Mouse (Mus musculus): ENCODE measurements around the gene Baz2a. TPM values are rescaled to one million over a fixed set of nuclear protein-coding genes. Genes with fewer than 3 reads are reported as not detected.

The Baz2a gene
- polyA plus RNA-seq, 1 experiment from 2014 or later = 33.7 TPM

DNA sequence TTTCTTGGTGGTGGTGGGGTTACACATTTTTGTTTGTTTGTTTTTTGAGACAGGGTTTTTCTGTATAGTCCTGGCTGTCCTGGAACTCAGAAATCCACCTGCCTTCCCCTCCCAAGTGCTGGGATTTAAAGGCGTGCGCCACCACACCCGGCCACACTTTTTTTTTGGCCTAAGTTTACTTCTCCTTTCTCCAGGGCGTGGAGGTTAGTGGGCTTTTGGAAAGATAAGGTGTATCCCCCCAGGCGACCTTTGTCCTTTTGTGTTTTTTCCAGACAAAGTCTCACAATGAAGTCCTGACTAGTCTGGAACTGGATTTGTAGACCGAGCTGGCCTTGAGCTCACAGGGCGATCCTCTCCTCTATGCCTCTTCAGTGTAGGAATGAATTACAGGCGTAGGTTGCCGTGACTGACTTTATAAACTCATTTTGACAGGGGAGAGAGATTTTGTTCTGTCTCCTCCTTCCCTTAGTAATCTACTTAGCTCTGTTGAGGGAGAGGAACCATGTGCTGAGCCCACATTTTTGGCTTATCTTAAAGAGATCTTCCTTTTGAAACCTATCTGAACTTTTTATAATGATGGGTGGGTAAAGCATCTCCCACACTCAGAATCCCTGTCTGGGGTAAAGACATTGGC lies 3.7 kb downstream of the Baz2a start:
- Histone ChIP-seq H3K4me1 (ENCODE audit: control insufficient read depth, insufficient read depth, low read length) (peaks cover 44% of the 10 kb centered on the region), H3K4me3 (ENCODE audit: low read length) (peak overlapping the region; percentile 23; the same call in 1 of the 2 replicates), H3K27ac (ENCODE audit: low read depth, low read length) (peak overlapping the region; percentile 51; the same call in 1 of the 2 replicates), H3K27me3 (ENCODE audit: control insufficient read depth, insufficient read depth, low read length) (no peaks in the 10 kb centered on the region), H3K36me3 (ENCODE audit: control insufficient read depth, insufficient read depth, low read length) (peaks cover 4% of the 10 kb centered on the region), H3K9me3 (ENCODE audit: control insufficient read depth, low read length) (no peaks in the 10 kb centered on the region), H3K9ac (ENCODE audit: low read depth, low read length) (0 out of 2 replicates have a peak overlapping the region, but pooled peaks have one; percentile 37), H3K4me2 (replicated peaks; ENCODE audit: low read depth, low read length) (peak overlapping the region; percentile 92)
- 35% methylated on average over 9 of the region's 9 CpGs for WGBS
- no peak for ATAC-seq (ENCODE audit: low FRiP score, low TSS enrichment)

DNA sequence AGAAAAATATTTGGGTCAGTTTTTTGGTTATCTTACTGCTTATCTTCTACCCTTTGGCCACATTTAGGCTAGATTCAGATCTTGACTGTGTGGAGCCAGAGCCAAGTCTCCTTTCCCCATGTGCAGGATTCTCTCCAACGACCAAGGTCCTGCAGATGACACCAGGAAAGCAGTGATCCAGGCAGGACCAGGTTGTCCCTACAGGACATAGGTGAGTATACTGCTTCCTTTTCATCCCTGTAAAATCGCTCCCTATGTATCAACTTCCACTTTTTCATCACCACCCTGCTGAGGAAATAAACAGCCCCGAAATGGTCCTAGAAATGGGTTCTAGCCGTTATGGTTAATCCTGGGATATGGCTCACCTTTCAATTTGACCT lies 4.9 kb downstream of the Baz2a start:
- Histone ChIP-seq H3K4me1 (ENCODE audit: control insufficient read depth, insufficient read depth, low read length) (peaks cover 35% of the 10 kb centered on the region), H3K9me3 (ENCODE audit: control insufficient read depth, low read length) (no peaks in the 10 kb centered on the region), H3K9ac (ENCODE audit: low read depth, low read length) (peak overlapping the region; percentile 88; the same call in 1 of the 2 replicates), H3K4me2 (replicated peaks; ENCODE audit: low read depth, low read length) (0 out of 2 replicates have a peak overlapping the region, but pooled peaks have one; percentile 0), H3K27me3 (ENCODE audit: control insufficient read depth, insufficient read depth, low read length) (no peaks in the 10 kb centered on the region), H3K36me3 (ENCODE audit: control insufficient read depth, insufficient read depth, low read length) (no peaks in the 10 kb centered on the region), H3K27ac (ENCODE audit: low read depth, low read length) (peak overlapping the region; percentile 74; the same call in 1 of the 2 replicates), H3K4me3 (ENCODE audit: low read length) (peak overlapping the region; percentile 99)
- ATAC-seq (ENCODE audit: low FRiP score, low TSS enrichment) = no peak
- WGBS = 27% methylated on average over 4 of the region's 4 CpGs

DNA sequence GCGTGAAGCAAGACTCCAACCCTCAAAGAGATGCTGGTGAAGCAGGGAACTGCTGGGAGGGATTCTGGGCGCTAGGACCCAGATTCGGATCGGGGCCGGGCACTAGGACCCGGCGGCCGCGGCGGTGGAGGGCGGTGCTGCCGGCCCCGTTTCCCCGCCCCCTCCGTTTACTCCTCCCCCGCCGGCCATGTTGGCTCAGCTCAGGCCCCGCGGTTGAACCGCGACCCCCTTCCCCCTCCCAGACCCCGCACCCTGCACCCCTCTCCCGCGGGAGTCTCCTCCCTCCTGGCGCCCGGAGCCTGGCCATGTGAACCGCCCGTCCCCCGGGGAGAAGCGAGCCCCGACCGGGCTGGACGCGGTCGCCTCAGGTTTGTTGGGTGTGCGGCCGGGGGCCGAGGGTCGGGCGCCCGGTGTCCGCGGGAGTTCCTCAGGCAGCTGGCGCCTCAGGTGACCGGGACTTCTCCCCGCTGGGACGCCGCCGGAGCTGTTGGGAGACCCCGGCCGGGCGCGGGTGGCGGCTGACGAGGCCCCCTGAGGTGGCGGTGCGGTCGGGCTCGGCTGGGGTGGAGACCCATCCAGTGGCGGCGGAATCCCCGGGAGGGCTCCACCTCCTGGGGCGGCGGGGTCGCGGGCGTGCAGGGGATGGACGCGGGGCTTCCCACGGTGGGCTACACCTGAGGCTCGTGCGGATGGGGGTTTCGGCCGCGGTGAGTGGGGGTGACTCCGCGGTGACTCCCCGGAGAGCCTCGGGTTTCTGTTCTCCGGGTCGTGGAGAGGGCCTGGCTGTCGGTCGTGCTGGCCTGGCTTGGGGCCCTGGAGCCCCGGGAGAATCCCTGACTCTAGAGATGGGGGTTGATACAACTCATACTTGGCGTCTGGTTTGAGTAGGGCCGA lies 5.6 kb downstream of the Baz2a start:
- H3K27me3 ChIP-seq (ENCODE audit: control insufficient read depth, insufficient read depth, low read length) = no peaks in the 10 kb centered on the region
- 1% methylated on average over 80 of the region's 86 CpGs for WGBS
- peak overlapping the region; percentile 76 for H3K4me2 ChIP-seq (replicated peaks; ENCODE audit: low read depth, low read length)
- H3K9me3 ChIP-seq (ENCODE audit: control insufficient read depth, low read length) = no peaks in the 10 kb centered on the region
- ATAC-seq (ENCODE audit: low FRiP score, low TSS enrichment) = peak; percentile 80
- no peaks in the 10 kb centered on the region for H3K36me3 ChIP-seq (ENCODE audit: control insufficient read depth, insufficient read depth, low read length)
- H3K27ac ChIP-seq (ENCODE audit: low read depth, low read length) = peak overlapping the region; percentile 74
- peak overlapping the region; percentile 88 for H3K9ac ChIP-seq (ENCODE audit: low read depth, low read length)
- H3K4me1 ChIP-seq (ENCODE audit: control insufficient read depth, insufficient read depth, low read length) = peaks cover 29% of the 10 kb centered on the region
- H3K4me3 ChIP-seq (ENCODE audit: low read length) = peak overlapping the region; percentile 99

DNA sequence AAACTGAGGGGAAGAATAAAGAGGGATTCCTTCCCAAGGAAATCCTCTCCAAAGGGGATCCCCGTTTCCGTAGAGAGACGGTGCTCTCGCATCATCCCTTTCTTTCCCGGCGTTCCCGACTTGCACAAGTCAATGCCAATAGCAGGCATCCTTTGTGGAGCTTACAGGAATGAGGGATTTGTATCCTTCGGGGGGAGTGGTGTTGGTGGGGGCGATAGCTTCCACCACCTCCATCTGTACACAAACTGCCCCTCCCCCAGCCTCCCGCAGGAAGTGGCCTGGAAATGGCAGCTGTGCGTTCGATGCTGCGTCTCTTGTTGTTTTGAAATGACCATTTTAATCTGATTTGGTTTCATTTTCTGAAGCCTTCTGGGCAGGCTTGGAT lies 6.2 kb downstream of the Baz2a start:
- H3K4me2 ChIP-seq (replicated peaks; ENCODE audit: low read depth, low read length) = peak overlapping the region; percentile 76
- no peaks in the 10 kb centered on the region for H3K36me3 ChIP-seq (ENCODE audit: control insufficient read depth, insufficient read depth, low read length)
- no peaks in the 10 kb centered on the region for H3K9me3 ChIP-seq (ENCODE audit: control insufficient read depth, low read length)
- H3K27ac ChIP-seq (ENCODE audit: low read depth, low read length) = peak overlapping the region; percentile 74
- H3K4me1 ChIP-seq (ENCODE audit: control insufficient read depth, insufficient read depth, low read length) = peaks cover 27% of the 10 kb centered on the region
- ATAC-seq (ENCODE audit: low FRiP score, low TSS enrichment) = no peak
- H3K27me3 ChIP-seq (ENCODE audit: control insufficient read depth, insufficient read depth, low read length) = no peaks in the 10 kb centered on the region
- peak overlapping the region; percentile 99 for H3K4me3 ChIP-seq (ENCODE audit: low read length)
- H3K9ac ChIP-seq (ENCODE audit: low read depth, low read length) = peak overlapping the region; percentile 88
- WGBS = under 1% methylated on average over 13 of the region's 13 CpGs

DNA sequence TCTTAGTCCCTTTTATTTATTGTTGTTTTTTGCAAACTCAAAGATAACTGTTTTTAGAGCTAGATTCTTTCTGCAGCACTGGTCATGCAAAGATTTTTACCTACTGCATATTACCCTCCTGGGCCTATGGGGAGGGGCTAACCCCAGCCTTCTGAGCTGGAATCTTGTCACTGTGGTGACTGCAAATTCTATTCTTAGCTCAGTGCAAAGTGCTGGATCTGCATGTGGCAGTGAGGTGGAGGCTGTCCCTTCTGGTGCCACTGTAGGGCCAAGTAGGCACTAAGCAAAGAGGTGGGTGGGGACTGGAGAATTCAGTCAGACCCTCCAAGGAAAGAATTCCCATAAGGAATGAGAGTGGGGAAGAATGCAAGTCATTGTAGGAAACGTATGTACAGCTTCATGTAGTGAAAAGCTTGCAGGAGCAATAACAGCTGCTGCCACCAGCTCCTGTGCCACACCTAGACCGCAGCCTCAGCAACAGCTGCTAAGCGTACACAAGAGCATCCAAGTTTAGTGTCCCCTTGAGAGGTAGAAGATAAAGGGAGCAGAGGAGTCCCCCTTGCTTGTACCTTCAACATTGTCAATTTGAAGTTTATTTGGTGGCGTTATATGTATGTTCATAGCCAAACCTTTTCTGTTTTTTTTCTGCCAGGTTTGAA lies 18.9 kb downstream of the Baz2a start:
- Histone ChIP-seq H3K4me2 (replicated peaks; ENCODE audit: low read depth, low read length) (no peak overlapping the region), H3K9ac (ENCODE audit: low read depth, low read length) (no peak overlapping the region), H3K9me3 (ENCODE audit: control insufficient read depth, low read length) (no peaks in the 10 kb centered on the region), H3K4me1 (ENCODE audit: control insufficient read depth, insufficient read depth, low read length) (0 out of 2 replicates have a peak, but pooled peaks cover 3% of the 10 kb centered on the region), H3K4me3 (ENCODE audit: low read length) (no peak overlapping the region), H3K27ac (ENCODE audit: low read depth, low read length) (no peak overlapping the region), H3K36me3 (ENCODE audit: control insufficient read depth, insufficient read depth, low read length) (peaks cover 56% of the 10 kb centered on the region), H3K27me3 (ENCODE audit: control insufficient read depth, insufficient read depth, low read length) (no peaks in the 10 kb centered on the region)
- ATAC-seq (ENCODE audit: low FRiP score, low TSS enrichment) = no peak
- 84% methylated on average over 4 of the region's 4 CpGs for WGBS

DNA sequence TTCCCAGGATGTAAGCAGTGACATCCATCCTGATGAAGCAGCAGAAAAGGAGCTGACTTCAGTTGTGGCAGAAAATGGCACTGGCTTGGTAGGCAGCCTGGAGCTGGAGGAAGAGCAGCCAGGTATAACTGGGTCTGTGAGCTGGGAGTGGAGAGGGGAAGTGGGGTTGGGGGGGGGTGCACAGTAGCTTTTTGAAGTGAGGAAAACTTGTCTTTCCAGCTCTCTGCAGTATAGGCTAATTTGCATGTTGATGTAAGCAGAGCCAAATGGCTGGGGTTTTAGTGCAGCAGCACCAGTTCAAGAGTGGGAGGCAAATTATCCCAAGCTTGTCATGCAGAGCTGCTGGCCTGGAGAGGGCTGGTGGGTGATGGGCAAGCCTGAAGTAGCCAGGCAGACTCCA lies 19.9 kb downstream of the Baz2a start:
- Histone ChIP-seq H3K4me1 (ENCODE audit: control insufficient read depth, insufficient read depth, low read length) (0 out of 2 replicates have a peak, but pooled peaks cover 3% of the 10 kb centered on the region), H3K9ac (ENCODE audit: low read depth, low read length) (no peak overlapping the region), H3K27me3 (ENCODE audit: control insufficient read depth, insufficient read depth, low read length) (no peaks in the 10 kb centered on the region), H3K27ac (ENCODE audit: low read depth, low read length) (no peak overlapping the region), H3K4me2 (replicated peaks; ENCODE audit: low read depth, low read length) (no peak overlapping the region), H3K9me3 (ENCODE audit: control insufficient read depth, low read length) (no peaks in the 10 kb centered on the region), H3K36me3 (ENCODE audit: control insufficient read depth, insufficient read depth, low read length) (peaks cover 66% of the 10 kb centered on the region), H3K4me3 (ENCODE audit: low read length) (no peak overlapping the region)
- peak; percentile 71 for ATAC-seq (ENCODE audit: low FRiP score, low TSS enrichment)

- 95% methylated on average over 7 of the region's 7 CpGs for WGBS
- Histone ChIP-seq H3K4me3 (ENCODE audit: low read length) (no peak overlapping the region), H3K36me3 (ENCODE audit: control insufficient read depth, insufficient read depth, low read length) (peaks cover 95% of the 10 kb centered on the region), H3K4me1 (ENCODE audit: control insufficient read depth, insufficient read depth, low read length) (no peaks in the 10 kb centered on the region), H3K4me2 (replicated peaks; ENCODE audit: low read depth, low read length) (no peak overlapping the region), H3K27ac (ENCODE audit: low read depth, low read length) (no peak overlapping the region), H3K9ac (ENCODE audit: low read depth, low read length) (no peak overlapping the region), H3K9me3 (ENCODE audit: control insufficient read depth, low read length) (no peaks in the 10 kb centered on the region), H3K27me3 (ENCODE audit: control insufficient read depth, insufficient read depth, low read length) (no peaks in the 10 kb centered on the region)
- ATAC-seq (ENCODE audit: low FRiP score, low TSS enrichment) = no peak
Observed at GRCm38 (mm10) chr10:128123833-128124232, 32.5 kb downstream of the Baz2a start.

GRCm38 (mm10) chr10:128124831-128125230 lies 33.5 kb downstream of the Baz2a start:
- Histone ChIP-seq H3K9ac (ENCODE audit: low read depth, low read length) (no peak overlapping the region), H3K36me3 (ENCODE audit: control insufficient read depth, insufficient read depth, low read length) (peaks cover 93% of the 10 kb centered on the region), H3K27me3 (ENCODE audit: control insufficient read depth, insufficient read depth, low read length) (no peaks in the 10 kb centered on the region), H3K4me3 (ENCODE audit: low read length) (no peak overlapping the region), H3K4me2 (replicated peaks; ENCODE audit: low read depth, low read length) (no peak overlapping the region), H3K4me1 (ENCODE audit: control insufficient read depth, insufficient read depth, low read length) (no peaks in the 10 kb centered on the region), H3K9me3 (ENCODE audit: control insufficient read depth, low read length) (no peaks in the 10 kb centered on the region), H3K27ac (ENCODE audit: low read depth, low read length) (no peak overlapping the region)
- WGBS = 93% methylated on average over 9 of the region's 9 CpGs
- ATAC-seq (ENCODE audit: low FRiP score, low TSS enrichment) = no peak
